Mouse (Mus musculus) limb, embryonic 14.5 days (tissue): ENCODE results near the gene Slc51a. TPM values are rescaled to one million over a fixed set of nuclear protein-coding genes. Genes with fewer than 3 reads are reported as not detected.

Experiments
- ATAC-seq: fragments of 200-750 bp; cut with Nextera tagmentation; 2 replicates; pipeline ENCODE4 v1.8.0; 2017; ENCODE audit warnings: low read depth, moderate number of reproducible peaks, moderate TSS enrichment; ENCODE audit not compliant: low FRiP score
- DNase-seq: peaks from one replicate; pipeline ENCODE4 v3.0.0-alpha.2; 2015; ENCODE audit warnings: low spot score
- H3K27ac ChIP-seq: fragments of 300-500 bp; sonication (generic); replicated peaks from 2 replicates; pipeline ENCODE4 v1.5.1; 2014; ENCODE audit warnings: low read depth, mild to moderate bottlenecking, low read length, moderate library complexity, mixed read lengths
- H3K27me3 ChIP-seq: fragments of 300-500 bp; sonication (generic); 2 replicates; pipeline ENCODE4 v1.6.1; 2014; ENCODE audit warnings: low read length, mixed read lengths; ENCODE audit not compliant: control insufficient read depth, insufficient read depth
- H3K36me3 ChIP-seq: fragments of 300-500 bp; sonication (generic); 2 replicates; pipeline ENCODE4 v1.6.1; 2014; ENCODE audit warnings: mild to moderate bottlenecking, low read length, moderate library complexity, mixed read lengths; ENCODE audit not compliant: control insufficient read depth, insufficient read depth
- H3K4me1 ChIP-seq: fragments of 300-500 bp; sonication (generic); 2 replicates; pipeline ENCODE4 v1.6.1; 2014; ENCODE audit warnings: antibody characterized with exemption, low read length, mixed read lengths; ENCODE audit not compliant: control insufficient read depth, insufficient read depth
- H3K4me2 ChIP-seq: fragments of 300-500 bp; sonication (generic); replicated peaks from 2 replicates; pipeline ENCODE4 v1.6.1; 2014; ENCODE audit warnings: low read depth, mild to moderate bottlenecking, low read length, moderate library complexity; ENCODE audit not compliant: severe bottlenecking
- H3K4me3 ChIP-seq: fragments of 300-500 bp; sonication (generic); replicated peaks from 2 replicates; pipeline ENCODE4 v1.5.1; 2014; ENCODE audit warnings: low read length
- H3K9ac ChIP-seq: fragments of 300-500 bp; sonication (generic); 2 replicates; pipeline ENCODE4 v1.6.1; 2014; ENCODE audit warnings: mild to moderate bottlenecking, low read depth, low read length, moderate library complexity; ENCODE audit not compliant: severe bottlenecking
- H3K9me3 ChIP-seq: fragments of 300-500 bp; sonication (generic); 2 replicates; pipeline ENCODE4 v1.6.1; 2016; ENCODE audit warnings: low read length; ENCODE audit not compliant: control insufficient read depth
- POLR2A ChIP-seq: fragments of 200-500 bp; IDR thresholded peaks from 2 replicates; pipeline ENCODE4 v1.8.0; 2012; ENCODE audit warnings: inconsistent platforms, mild to moderate bottlenecking, moderate library complexity, borderline replicate concordance; ENCODE audit not compliant: insufficient read depth, insufficient read length; ENCODE audit errors: extremely low read depth
- WGBS: fragments of 180-500 bp; shearing (Covaris S2); extraction: QIAGEN DNeasy Blood & Tissue Kit; methylation state at CpG from one replicate; pipeline ENCODE4 v1.1.7; 2014; 5-methylcytosine and 5-hydroxymethylcytosine counted together
- polyA plus RNA-seq, 2 experiments: library from polyadenylated mRNA; depleted of rRNA in 1 of 2; stranded (reverse) in 1 of 2; unstranded in 1 of 2; fragments of >200 nt; fragmentation: Nextera tagmentation in 1 of 2; extraction: Ambion mirVana in 1 of 2; gene quantifications; 2 replicates each; pipeline versions ENCODE4 v1.2.1 to v1.2.3; 2012 to 2014

The Slc51a gene
- polyA plus RNA-seq, 2 experiments: 0.10 to 0.30 TPM

DNA sequence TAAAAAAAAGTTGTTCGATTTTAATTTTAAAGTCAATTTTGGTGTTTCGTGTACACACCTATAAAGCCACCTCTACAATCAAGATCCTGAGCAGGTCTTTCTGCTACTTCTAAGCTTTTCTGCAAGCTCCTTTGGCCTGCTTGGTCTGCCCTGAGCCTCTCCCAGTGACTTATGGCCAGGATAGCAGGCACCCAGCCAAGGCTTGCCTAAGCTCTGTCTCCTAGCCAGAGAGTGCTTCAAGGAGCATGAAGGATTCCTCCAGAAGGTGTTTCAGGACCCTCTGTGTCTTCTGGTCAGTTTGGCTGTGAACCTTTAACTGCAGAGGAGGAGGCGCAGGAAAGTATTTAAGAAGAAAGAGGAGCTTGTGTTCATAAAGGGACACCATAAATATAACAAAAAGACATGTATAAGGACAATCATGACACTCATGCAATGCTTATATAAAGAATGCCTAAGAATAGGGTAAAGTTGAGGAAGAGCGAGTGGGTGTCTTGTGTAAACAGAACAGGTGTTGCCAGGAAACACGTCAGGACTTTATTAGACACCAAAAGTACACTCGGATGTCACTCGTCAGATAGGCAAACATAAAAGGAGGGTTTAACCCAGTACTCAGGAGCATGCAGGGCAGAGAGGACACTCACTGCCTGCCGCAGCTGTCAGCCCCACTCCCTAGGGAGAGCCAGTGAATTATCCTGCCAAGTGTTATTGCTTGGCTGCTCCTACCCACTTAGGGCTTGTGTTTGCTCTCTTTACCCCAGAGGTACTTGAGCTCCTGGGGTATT is 36.0 kb upstream of the Slc51a start:
- WGBS: 62% methylated on average over 8 of the region's 8 CpGs
- Histone ChIP-seq H3K4me1 (no peaks in the 10 kb centered on the region), H3K9ac (no peak overlapping the region), H3K36me3 (no peaks in the 10 kb centered on the region), H3K9me3 (no peaks in the 10 kb centered on the region), H3K4me2 (no peak overlapping the region), H3K27me3 (no peaks in the 10 kb centered on the region), H3K4me3 (no peak overlapping the region), H3K27ac (no peak overlapping the region)
- TF ChIP-seq POLR2A: no peak
- ATAC-seq (peak; percentile 75), DNase-seq (no peak)

DNA sequence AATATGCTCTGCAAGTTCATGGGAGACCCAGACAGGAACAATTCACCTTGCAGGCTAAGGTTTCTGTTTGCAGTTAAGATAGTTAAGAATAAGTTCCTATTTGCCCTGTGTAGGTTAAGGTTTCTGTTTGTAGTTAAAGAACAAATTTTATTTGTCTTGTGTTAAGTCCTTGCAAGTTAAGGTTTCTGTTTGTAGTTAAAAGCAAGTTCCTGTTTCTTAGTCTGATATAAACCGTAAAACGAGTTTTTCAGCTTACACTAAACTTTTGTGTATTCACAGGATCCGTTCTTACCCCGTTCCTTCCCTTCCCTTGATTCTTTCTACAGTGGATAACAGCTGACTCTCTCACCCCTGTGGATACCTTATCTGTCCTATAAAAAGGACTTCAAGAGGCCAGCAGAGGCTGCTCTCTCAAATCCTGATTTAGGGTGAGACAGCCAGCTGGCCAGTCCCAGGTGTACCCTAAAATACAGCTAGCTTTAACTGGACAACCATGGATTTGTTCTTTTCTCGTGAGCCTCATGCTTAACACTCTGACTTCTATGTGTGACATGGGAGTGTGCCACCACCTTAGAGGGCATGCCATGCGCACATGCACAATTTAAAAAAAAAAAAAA is 35.0 kb upstream of the Slc51a start:
- no peak overlapping the region for H3K4me2 ChIP-seq
- TF ChIP-seq POLR2A: no peak
- ATAC-seq: no peak
- no peak overlapping the region for H3K4me3 ChIP-seq
- H3K4me1 ChIP-seq: no peaks in the 10 kb centered on the region
- WGBS: 48% methylated on average over 6 of the region's 6 CpGs
- H3K36me3 ChIP-seq: no peaks in the 10 kb centered on the region
- H3K27ac ChIP-seq: no peak overlapping the region
- no peak for DNase-seq
- H3K27me3 ChIP-seq: no peaks in the 10 kb centered on the region
- H3K9ac ChIP-seq: no peak overlapping the region
- no peaks in the 10 kb centered on the region for H3K9me3 ChIP-seq

DNA sequence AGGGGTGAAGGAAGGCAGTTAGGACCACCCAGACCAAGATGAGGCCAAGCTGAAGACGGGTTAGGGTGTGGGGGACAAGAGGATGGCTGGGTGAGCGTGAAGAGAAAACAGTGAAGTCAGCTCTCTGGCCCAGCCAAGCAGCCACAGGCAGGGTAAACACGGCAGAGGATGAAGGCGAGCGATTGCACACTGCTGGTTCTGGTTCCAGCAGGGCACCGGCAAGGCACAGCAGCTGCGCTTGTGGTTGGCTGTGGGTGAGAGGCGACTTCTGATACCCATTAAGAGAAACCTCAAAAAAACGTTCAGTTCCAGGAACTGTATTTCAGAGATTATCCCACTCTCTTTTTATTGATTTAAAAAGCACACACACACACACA is 32.7 kb upstream of the Slc51a start:
- DNase-seq: no peak
- Histone ChIP-seq H3K4me1 (peaks cover 14% of the 10 kb centered on the region), H3K9ac (no peak overlapping the region), H3K4me3 (no peak overlapping the region), H3K4me2 (no peak overlapping the region), H3K27me3 (no peaks in the 10 kb centered on the region), H3K36me3 (no peaks in the 10 kb centered on the region), H3K9me3 (no peaks in the 10 kb centered on the region), H3K27ac (0 out of 2 replicates have a peak overlapping the region, but pooled peaks have one; percentile 8)
- no peak for ATAC-seq
- WGBS: 40% methylated on average over 9 of the region's 9 CpGs
- TF ChIP-seq POLR2A: no peak

DNA sequence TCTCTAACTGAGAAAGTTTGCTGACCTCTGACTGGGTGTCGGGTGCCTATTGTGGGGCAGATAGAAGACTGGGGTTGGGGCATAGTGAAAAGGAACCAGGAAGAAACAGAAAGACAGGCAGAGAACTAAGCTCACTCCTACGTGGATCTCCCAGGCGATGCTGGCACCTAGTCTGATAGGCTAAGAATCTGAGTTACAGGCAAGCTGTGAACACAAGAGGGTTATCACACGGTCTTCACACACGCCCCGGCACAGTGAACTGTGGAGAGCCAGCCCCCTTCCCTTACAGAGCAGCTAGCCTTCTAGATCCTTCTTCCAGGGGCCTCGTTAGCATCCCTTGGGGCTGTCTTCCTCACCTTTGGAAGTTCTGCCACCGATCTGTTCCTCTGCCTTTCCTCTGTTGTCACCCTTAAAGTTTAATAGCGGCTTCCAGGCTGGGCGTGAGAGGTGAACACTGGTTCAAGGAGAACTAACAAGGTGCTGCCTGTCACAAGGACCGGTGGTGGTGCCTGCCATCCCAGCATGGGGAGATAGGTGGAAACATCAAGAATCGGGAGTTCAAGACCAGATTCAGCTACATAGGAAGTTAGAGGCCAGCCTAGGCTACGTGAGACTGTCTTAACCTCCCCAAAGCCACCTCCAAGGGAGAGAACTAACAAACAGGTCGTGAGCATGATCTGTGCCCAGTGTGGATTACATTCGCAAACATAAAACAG is 32.1 kb upstream of the Slc51a start:
- no peak overlapping the region for H3K27ac ChIP-seq
- H3K9me3 ChIP-seq: no peaks in the 10 kb centered on the region
- H3K36me3 ChIP-seq: no peaks in the 10 kb centered on the region
- no peaks in the 10 kb centered on the region for H3K27me3 ChIP-seq
- no peak for TF ChIP-seq POLR2A
- ATAC-seq (no peak), DNase-seq (no peak)
- H3K4me3 ChIP-seq: no peak overlapping the region
- H3K4me2 ChIP-seq: no peak overlapping the region
- H3K4me1 ChIP-seq: peaks cover 14% of the 10 kb centered on the region
- no peak overlapping the region for H3K9ac ChIP-seq
- 79% methylated on average over 15 of the region's 15 CpGs for WGBS

- TF ChIP-seq POLR2A: no peak
- no peak for DNase-seq
- Histone ChIP-seq H3K4me1 (peaks cover 17% of the 10 kb centered on the region), H3K4me3 (no peak overlapping the region), H3K9ac (no peak overlapping the region), H3K36me3 (no peaks in the 10 kb centered on the region), H3K27ac (no peak overlapping the region), H3K9me3 (no peaks in the 10 kb centered on the region), H3K27me3 (no peaks in the 10 kb centered on the region), H3K4me2 (no peak overlapping the region)
- WGBS: 91% methylated on average over 12 of the region's 12 CpGs
- no peak for ATAC-seq
Observed at GRCm38 (mm10) chr16:32517785-32518481, 30.3 kb upstream of the Slc51a start.
